Mouse (Mus musculus) spleen, adult 2 months (tissue): ENCODE data around the gene Hnrnpc.

Experiments used
- CTCF ChIP-seq: fragments of 200-500 bp; IDR thresholded peaks from 2 replicates; pipeline ENCODE4 v1.5.1; 2011; ENCODE audit warnings: mild to moderate bottlenecking, inconsistent platforms; ENCODE audit not compliant: insufficient read depth, insufficient read length, insufficient replicate concordance; ENCODE audit errors: extremely low read depth
- POLR2A ChIP-seq: fragments of 200-500 bp; IDR thresholded peaks from 2 replicates; pipeline ENCODE4 v1.6.1; 2011; ENCODE audit warnings: low read depth, low read length, inconsistent platforms

- TF ChIP-seq CTCF (no peak), POLR2A (no peak)
Observed at GRCm38 (mm10) chr14:52026342-52026741, 77.5 kb downstream of the Hnrnpc start.
